Mouse (Mus musculus) embryonic facial prominence, embryonic 12.5 days (tissue): Measurements from ENCODE around the gene Sp1. TPM values are rescaled to one million over a fixed set of nuclear protein-coding genes. Genes with fewer than 3 reads are reported as not detected.

Experiments
- ATAC-seq: fragments of 200-750 bp; cut with Nextera tagmentation; 2 replicates; pipeline ENCODE4 v1.8.0; 2017; ENCODE audit not compliant: insufficient number of reproducible peaks, insufficient read depth, low FRiP score, low TSS enrichment
- H3K27ac ChIP-seq: fragments of 300-500 bp; sonication (generic); 2 replicates; pipeline ENCODE4 v1.5.1; 2016; ENCODE audit warnings: mild to moderate bottlenecking
- H3K27me3 ChIP-seq: fragments of 300-500 bp; sonication (generic); 2 replicates; pipeline ENCODE4 v1.6.1; 2016; ENCODE audit warnings: mild to moderate bottlenecking, moderate library complexity
- H3K36me3 ChIP-seq: fragments of 300-500 bp; sonication (generic); 2 replicates; pipeline ENCODE4 v1.6.1; 2016; ENCODE audit warnings: mild to moderate bottlenecking
- H3K4me1 ChIP-seq: fragments of 300-500 bp; sonication (generic); 2 replicates; pipeline ENCODE4 v1.6.1; 2016
- H3K4me2 ChIP-seq: fragments of 300-500 bp; sonication (generic); replicated peaks from 2 replicates; pipeline ENCODE4 v1.6.1; 2016; ENCODE audit warnings: mild to moderate bottlenecking, moderate library complexity
- H3K4me3 ChIP-seq: fragments of 300-500 bp; sonication (generic); 2 replicates; pipeline ENCODE4 v1.5.1; 2016; ENCODE audit warnings: mild to moderate bottlenecking
- H3K9ac ChIP-seq: fragments of 300-500 bp; sonication (generic); 2 replicates; pipeline ENCODE4 v1.6.1; 2016; ENCODE audit warnings: mild to moderate bottlenecking, moderate library complexity
- H3K9me3 ChIP-seq: fragments of 300-500 bp; sonication (generic); 2 replicates; pipeline ENCODE4 v1.6.1; 2016; ENCODE audit warnings: mild to moderate bottlenecking, moderate library complexity
- WGBS: fragments of 180-500 bp; shearing (Covaris S2); methylation state at CpG from one replicate; pipeline ENCODE4 v1.1.7; 2016; 5-methylcytosine and 5-hydroxymethylcytosine counted together
- polyA plus RNA-seq: library from polyadenylated mRNA; unstranded; fragments of >200 nt; fragmentation: Nextera tagmentation; extraction: Ambion mirVana; gene quantifications from 2 replicates; pipeline ENCODE4 v1.2.1, GENCODE M21; 2016

Sp1 gene
- polyA plus RNA-seq, result 12.0 TPM in 2 replicates

DNA sequence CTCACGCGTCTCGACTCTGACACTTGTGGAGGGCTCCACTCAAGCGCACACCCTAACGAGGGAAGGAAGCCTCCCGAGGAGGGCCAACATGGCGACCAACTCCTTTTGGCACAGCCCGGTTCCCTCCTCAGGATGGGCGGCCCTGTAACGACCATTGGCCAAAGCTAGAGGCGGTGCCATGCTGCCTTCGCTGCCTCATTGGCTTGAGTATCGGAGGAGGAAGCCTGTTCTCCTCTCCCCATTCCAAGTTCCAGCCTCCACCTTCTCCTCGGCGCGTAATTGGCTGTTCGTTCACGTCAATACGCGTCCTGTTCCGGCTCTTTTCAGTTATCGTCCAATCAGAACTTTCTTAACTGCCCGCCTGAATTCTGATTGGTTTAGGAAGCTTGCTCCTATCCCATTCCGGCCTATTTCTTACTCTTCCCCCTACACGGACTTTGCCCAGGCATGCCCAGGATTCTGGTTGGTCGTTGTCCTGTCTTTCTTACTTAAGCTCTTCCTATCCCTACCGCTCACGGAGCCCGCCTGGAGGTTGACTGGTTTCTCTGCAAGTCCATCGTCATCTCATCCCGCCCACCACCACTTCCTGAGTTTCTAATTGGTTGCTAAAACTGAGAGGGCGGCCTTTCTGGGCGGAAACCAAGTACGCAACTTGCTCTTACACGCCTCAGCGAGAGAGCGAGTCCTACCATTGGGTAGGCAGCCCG, at the start of gene Sp1:
Gene Sp1 (plus strand): TSS at position 655 of the 707 bp plus-strand sequence.
- under 1% methylated on average over 38 of the region's 38 CpGs for WGBS
- H3K4me3 ChIP-seq, result peak within 1 kb of the TSS; percentile 84
- H3K9me3 ChIP-seq, result no peaks in the 10 kb centered on the region
- peak; percentile 99 for ATAC-seq
- peak within 1 kb of the TSS; percentile 97 for H3K9ac ChIP-seq
- H3K36me3 ChIP-seq, result peaks cover 29% of the 10 kb centered on the region
- H3K27me3 ChIP-seq, result no peaks in the 10 kb centered on the region
- H3K4me2 ChIP-seq, result peak within 1 kb of the TSS; percentile 51
- peaks cover 31% of the 10 kb centered on the region for H3K4me1 ChIP-seq
- H3K27ac ChIP-seq, result peak within 1 kb of the TSS; percentile 100

- H3K4me3 ChIP-seq, result no peak overlapping the region; the same call in 1 of the 2 replicates
- ATAC-seq, result no peak
- 20% methylated on average over 16 of the region's 16 CpGs for WGBS
- H3K36me3 ChIP-seq, result no peaks in the 10 kb centered on the region
- H3K9me3 ChIP-seq, result no peaks in the 10 kb centered on the region
- peaks cover 28% of the 10 kb centered on the region for H3K4me1 ChIP-seq
- H3K9ac ChIP-seq, result peak overlapping the region; percentile 74; the same call in 1 of the 2 replicates
- peak overlapping the region; percentile 71 for H3K4me2 ChIP-seq
- H3K27ac ChIP-seq, result peak overlapping the region; percentile 92
- H3K27me3 ChIP-seq, result peaks cover 17% of the 10 kb centered on the region
Observed at GRCm38 (mm10) chr15:102356501-102357325, 49.2 kb upstream of the Sp1 start.

- ATAC-seq, result no peak
- peaks cover 17% of the 10 kb centered on the region for H3K27me3 ChIP-seq
- H3K9ac ChIP-seq, result peak overlapping the region; percentile 2; the same call in 1 of the 2 replicates
- WGBS, result 4% methylated on average over 25 of the region's 25 CpGs
- H3K4me3 ChIP-seq, result peak overlapping the region; percentile 23
- H3K9me3 ChIP-seq, result no peaks in the 10 kb centered on the region
- no peak overlapping the region for H3K27ac ChIP-seq
- peaks cover 39% of the 10 kb centered on the region for H3K4me1 ChIP-seq
- H3K36me3 ChIP-seq, result no peaks in the 10 kb centered on the region
- peak overlapping the region; percentile 39 for H3K4me2 ChIP-seq
Observed at GRCm38 (mm10) chr15:102358126-102358525, 47.8 kb upstream of the Sp1 start.

- Histone ChIP-seq H3K4me1 (peaks cover 39% of the 10 kb centered on the region), H3K4me3 (0 out of 2 replicates have a peak overlapping the region, but pooled peaks have one; percentile 23), H3K36me3 (no peaks in the 10 kb centered on the region), H3K27ac (no peak overlapping the region), H3K9me3 (no peaks in the 10 kb centered on the region), H3K27me3 (peaks cover 17% of the 10 kb centered on the region), H3K9ac (0 out of 2 replicates have a peak overlapping the region, but pooled peaks have one; percentile 2), H3K4me2 (peak overlapping the region; percentile 39; the same call in 1 of the 2 replicates)
- WGBS, result 23% methylated on average over 5 of the region's 5 CpGs
- no peak for ATAC-seq
Observed at GRCm38 (mm10) chr15:102358834-102359233, 47.1 kb upstream of the Sp1 start.

DNA sequence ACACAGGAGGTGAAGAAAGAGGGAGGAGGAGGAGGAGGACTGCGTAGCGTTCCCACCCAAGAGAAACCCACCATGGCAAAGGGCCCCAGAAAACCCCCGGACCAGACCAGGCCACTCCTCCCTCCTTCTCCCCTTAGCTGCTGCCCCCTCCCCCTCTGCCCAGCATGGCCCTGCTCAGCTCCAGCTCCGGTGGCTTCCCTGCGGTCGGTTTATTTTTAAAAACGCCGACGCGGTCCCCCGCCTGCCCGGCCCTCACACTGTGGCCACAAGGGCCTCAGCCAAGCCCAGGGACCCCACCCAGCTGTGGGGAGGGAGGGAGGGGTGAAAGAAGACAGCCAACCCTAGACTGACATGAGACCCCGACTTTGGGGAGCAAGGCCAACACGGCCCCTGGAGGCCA, 43.3 kb upstream of the Sp1 start:
- Histone ChIP-seq H3K4me2 (peak overlapping the region; percentile 40), H3K27me3 (peaks cover 25% of the 10 kb centered on the region), H3K9ac (peak overlapping the region; percentile 44), H3K27ac (peak overlapping the region; percentile 2), H3K4me3 (peak overlapping the region; percentile 12; the same call in 1 of the 2 replicates), H3K4me1 (peaks cover 46% of the 10 kb centered on the region), H3K9me3 (no peaks in the 10 kb centered on the region), H3K36me3 (no peaks in the 10 kb centered on the region)
- 14% methylated on average over 12 of the region's 14 CpGs for WGBS
- no peak for ATAC-seq

DNA sequence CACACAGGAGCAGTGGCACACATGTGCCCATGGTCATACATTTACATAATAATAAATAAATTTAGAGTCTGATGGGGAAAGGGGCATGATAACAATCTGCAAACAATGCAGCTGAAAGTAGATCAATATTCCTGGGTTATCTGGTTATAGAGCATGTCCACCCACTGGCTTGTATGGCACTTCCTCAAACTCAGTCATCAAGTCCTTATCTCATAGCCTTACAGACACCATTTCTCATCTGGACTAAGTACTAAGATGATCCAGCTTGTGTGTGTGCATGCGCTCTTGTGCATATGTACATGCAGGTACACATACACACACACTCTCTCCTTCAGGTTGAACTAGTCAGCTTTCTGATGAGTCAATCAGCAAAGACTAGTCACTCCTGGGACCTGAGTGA, 41.3 kb upstream of the Sp1 start:
- Histone ChIP-seq H3K36me3 (no peaks in the 10 kb centered on the region), H3K4me2 (peak overlapping the region; percentile 57; the same call in 1 of the 2 replicates), H3K9me3 (no peaks in the 10 kb centered on the region), H3K27me3 (0 out of 2 replicates have a peak, but pooled peaks cover 8% of the 10 kb centered on the region), H3K9ac (no peak overlapping the region), H3K4me3 (no peak overlapping the region), H3K4me1 (peaks cover 27% of the 10 kb centered on the region), H3K27ac (no peak overlapping the region)
- 98% methylated on average over 1 of the region's 1 CpGs for WGBS
- ATAC-seq, result no peak

GRCm38 (mm10) chr15:102366238-102366637, 39.7 kb upstream of the Sp1 start:
- 0 out of 2 replicates have a peak overlapping the region, but pooled peaks have one; percentile 6 for H3K27ac ChIP-seq
- H3K9ac ChIP-seq, result peak overlapping the region; percentile 54
- H3K36me3 ChIP-seq, result no peaks in the 10 kb centered on the region
- WGBS, result 8% methylated on average over 7 of the region's 7 CpGs
- peaks cover 42% of the 10 kb centered on the region for H3K4me1 ChIP-seq
- H3K27me3 ChIP-seq, result 0 out of 2 replicates have a peak, but pooled peaks cover 8% of the 10 kb centered on the region
- ATAC-seq, result no peak
- peak overlapping the region; percentile 37 for H3K4me3 ChIP-seq
- H3K4me2 ChIP-seq, result peak overlapping the region; percentile 57
- H3K9me3 ChIP-seq, result no peaks in the 10 kb centered on the region

GRCm38 (mm10) chr15:102366733-102367344, 39.1 kb upstream of the Sp1 start, which contains the start of gene Sp7:
Sp7 (minus strand) TSS chr15:102367182.
- peaks cover 44% of the 10 kb centered on the region for H3K4me1 ChIP-seq
- WGBS, result 8% methylated on average over 15 of the region's 15 CpGs
- peak within 1 kb of the TSS; percentile 37 for H3K4me3 ChIP-seq
- H3K27me3 ChIP-seq, result 0 out of 2 replicates have a peak, but pooled peaks cover 8% of the 10 kb centered on the region
- H3K9me3 ChIP-seq, result no peaks in the 10 kb centered on the region
- H3K36me3 ChIP-seq, result no peaks in the 10 kb centered on the region
- peak within 1 kb of the TSS; percentile 54 for H3K9ac ChIP-seq
- no peak for ATAC-seq
- H3K4me2 ChIP-seq, result peak within 1 kb of the TSS; percentile 57
- 0 out of 2 replicates have a peak within 1 kb of the TSS, but pooled peaks have one; percentile 6 for H3K27ac ChIP-seq

DNA sequence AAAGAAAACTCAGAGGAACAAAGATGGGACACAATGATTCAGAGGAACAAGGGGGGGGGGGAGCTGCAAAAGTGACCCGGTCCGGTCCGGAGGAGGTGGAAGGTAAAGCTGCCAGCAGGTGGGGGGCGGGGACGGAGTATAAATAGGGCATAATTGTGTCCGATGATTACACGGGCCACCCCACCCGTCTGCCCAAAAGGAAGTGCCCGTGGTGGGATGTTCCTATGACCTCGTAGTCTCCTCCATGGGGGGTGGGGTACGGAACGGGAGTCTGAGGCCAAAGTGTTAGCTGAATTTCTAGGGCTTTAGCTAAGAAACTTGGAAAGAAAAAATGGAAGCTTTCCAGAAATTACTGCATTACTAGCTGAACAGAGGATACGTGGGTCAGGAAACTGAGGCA, 36.0 kb upstream of the Sp1 start:
- Histone ChIP-seq H3K9ac (peak overlapping the region; percentile 36; the same call in 1 of the 2 replicates), H3K4me2 (peak overlapping the region; percentile 40), H3K4me1 (peaks cover 33% of the 10 kb centered on the region), H3K27me3 (0 out of 2 replicates have a peak, but pooled peaks cover 8% of the 10 kb centered on the region), H3K36me3 (no peaks in the 10 kb centered on the region), H3K9me3 (no peaks in the 10 kb centered on the region), H3K4me3 (no peak overlapping the region), H3K27ac (no peak overlapping the region)
- 8% methylated on average over 13 of the region's 13 CpGs for WGBS
- ATAC-seq, result no peak

DNA sequence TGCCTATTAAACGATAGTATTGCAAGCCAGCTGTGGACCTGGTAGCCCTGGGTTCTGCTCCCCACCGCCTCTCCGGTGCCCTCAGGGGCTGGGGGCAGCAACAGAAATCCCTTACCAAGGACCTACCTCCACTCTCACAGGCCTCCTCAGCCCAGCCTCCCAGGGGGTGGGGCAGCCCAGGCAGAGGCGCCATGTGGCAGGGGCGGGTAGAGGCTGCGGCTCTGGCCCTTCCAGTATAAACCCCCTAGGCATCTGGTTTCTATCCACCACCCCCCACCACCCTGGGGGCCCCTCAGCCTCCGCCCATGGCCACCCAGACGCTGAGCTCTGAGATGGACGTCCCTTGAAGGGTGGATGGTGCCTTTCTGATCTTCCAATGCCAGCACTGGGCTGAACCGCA, 35.2 kb upstream of the Sp1 start:
- peak overlapping the region; percentile 40 for H3K4me2 ChIP-seq
- H3K9ac ChIP-seq, result peak overlapping the region; percentile 36
- H3K9me3 ChIP-seq, result no peaks in the 10 kb centered on the region
- H3K36me3 ChIP-seq, result no peaks in the 10 kb centered on the region
- H3K4me1 ChIP-seq, result peaks cover 30% of the 10 kb centered on the region
- H3K4me3 ChIP-seq, result peak overlapping the region; percentile 6; the same call in 1 of the 2 replicates
- H3K27me3 ChIP-seq, result 0 out of 2 replicates have a peak, but pooled peaks cover 6% of the 10 kb centered on the region
- ATAC-seq, result peak; percentile 54
- WGBS, result 3% methylated on average over 10 of the region's 10 CpGs
- peak overlapping the region; percentile 37 for H3K27ac ChIP-seq
